Mouse (Mus musculus) embryonic facial prominence, embryonic 12.5 days (tissue): ENCODE measurements around the gene Plscr3. TPM values are rescaled to one million over a fixed set of nuclear protein-coding genes. Genes with fewer than 3 reads are reported as not detected.

ENCODE experiments used
- ATAC-seq: fragments of 200-750 bp; cut with Nextera tagmentation; 2 replicates; pipeline ENCODE4 v1.8.0; 2017; ENCODE audit not compliant: insufficient number of reproducible peaks, insufficient read depth, low FRiP score, low TSS enrichment
- H3K27ac ChIP-seq: fragments of 300-500 bp; sonication (generic); 2 replicates; pipeline ENCODE4 v1.5.1; 2016; ENCODE audit warnings: mild to moderate bottlenecking
- H3K27me3 ChIP-seq: fragments of 300-500 bp; sonication (generic); 2 replicates; pipeline ENCODE4 v1.6.1; 2016; ENCODE audit warnings: mild to moderate bottlenecking, moderate library complexity
- H3K36me3 ChIP-seq: fragments of 300-500 bp; sonication (generic); 2 replicates; pipeline ENCODE4 v1.6.1; 2016; ENCODE audit warnings: mild to moderate bottlenecking
- H3K4me1 ChIP-seq: fragments of 300-500 bp; sonication (generic); 2 replicates; pipeline ENCODE4 v1.6.1; 2016
- H3K4me2 ChIP-seq: fragments of 300-500 bp; sonication (generic); replicated peaks from 2 replicates; pipeline ENCODE4 v1.6.1; 2016; ENCODE audit warnings: mild to moderate bottlenecking, moderate library complexity
- H3K4me3 ChIP-seq: fragments of 300-500 bp; sonication (generic); 2 replicates; pipeline ENCODE4 v1.5.1; 2016; ENCODE audit warnings: mild to moderate bottlenecking
- H3K9ac ChIP-seq: fragments of 300-500 bp; sonication (generic); 2 replicates; pipeline ENCODE4 v1.6.1; 2016; ENCODE audit warnings: mild to moderate bottlenecking, moderate library complexity
- H3K9me3 ChIP-seq: fragments of 300-500 bp; sonication (generic); 2 replicates; pipeline ENCODE4 v1.6.1; 2016; ENCODE audit warnings: mild to moderate bottlenecking, moderate library complexity
- WGBS: fragments of 180-500 bp; shearing (Covaris S2); methylation state at CpG from one replicate; pipeline ENCODE4 v1.1.7; 2016; 5-methylcytosine and 5-hydroxymethylcytosine counted together
- polyA plus RNA-seq: library from polyadenylated mRNA; unstranded; fragments of >200 nt; fragmentation: Nextera tagmentation; extraction: Ambion mirVana; gene quantifications from 2 replicates; pipeline ENCODE4 v1.2.1, GENCODE M21; 2016

Plscr3 gene
- polyA plus RNA-seq, 1 experiment from 2014 or later: 127 TPM

DNA sequence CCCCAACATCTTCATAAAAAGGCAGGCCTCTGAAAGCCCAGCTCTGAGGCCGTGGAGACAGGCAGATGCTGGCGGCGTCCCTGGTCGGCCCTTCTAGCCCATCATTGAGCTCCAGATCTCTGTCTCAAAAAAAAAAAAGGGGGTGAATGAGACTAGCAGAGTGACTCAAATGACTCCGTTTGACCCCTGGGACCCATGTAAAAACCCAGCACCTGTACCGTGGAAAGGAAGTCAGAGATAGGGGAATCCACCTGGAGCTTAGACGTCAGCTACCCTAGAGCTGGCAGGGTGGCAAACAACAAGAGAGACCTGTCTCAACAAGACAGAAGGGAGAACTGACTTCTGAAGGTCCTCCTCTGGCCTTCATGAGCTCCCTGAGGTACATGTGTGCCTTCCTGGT is 25.6 kb downstream of the Plscr3 start:
- WGBS: 86% methylated on average over 7 of the region's 7 CpGs
- Histone ChIP-seq H3K9ac (no peak overlapping the region), H3K4me1 (peaks cover 13% of the 10 kb centered on the region), H3K27me3 (no peaks in the 10 kb centered on the region), H3K9me3 (no peaks in the 10 kb centered on the region), H3K4me3 (no peak overlapping the region), H3K27ac (no peak overlapping the region), H3K36me3 (no peaks in the 10 kb centered on the region), H3K4me2 (no peak overlapping the region)
- ATAC-seq: no peak

DNA sequence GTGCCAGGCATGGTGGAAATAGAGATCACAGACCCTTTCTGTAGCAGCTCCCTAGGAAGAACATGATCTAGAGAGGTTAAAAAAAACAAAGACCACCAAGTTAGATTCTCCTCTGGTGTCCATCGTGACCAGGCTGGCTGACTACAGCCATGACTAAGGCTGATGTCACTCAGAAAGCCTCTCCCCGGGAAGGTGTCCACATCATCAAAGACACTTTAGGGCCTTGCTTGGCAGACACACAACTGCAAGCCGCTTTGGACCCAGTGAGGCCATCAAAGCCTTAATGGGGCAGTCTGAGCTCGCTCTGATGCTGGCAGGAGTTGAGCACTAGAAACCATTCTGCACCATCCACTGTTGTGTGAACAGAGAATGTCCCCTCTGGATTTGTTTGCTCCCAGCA is 26.3 kb downstream of the Plscr3 start:
- 89% methylated on average over 4 of the region's 4 CpGs for WGBS

DNA sequence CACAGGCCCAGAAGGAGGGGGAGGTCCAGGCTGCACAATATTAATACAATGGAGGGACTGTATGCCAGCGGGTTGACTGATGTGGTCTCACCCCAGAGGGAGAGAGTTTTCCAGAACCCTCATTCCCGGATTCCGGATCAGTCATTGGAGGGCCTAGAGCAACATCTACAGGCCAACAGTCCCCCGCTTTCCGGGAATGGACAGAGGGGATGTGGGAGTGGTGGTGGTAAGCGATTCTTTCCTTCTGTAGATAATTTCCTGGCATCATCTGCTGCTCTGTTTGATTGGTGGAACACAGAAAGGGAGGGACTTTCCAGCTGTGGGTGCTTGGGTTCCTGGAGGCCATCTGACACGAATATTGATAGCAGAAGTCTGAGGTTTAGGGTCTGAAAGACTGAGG is 30.0 kb downstream of the Plscr3 start:
- Histone ChIP-seq H3K4me1 (peaks cover 34% of the 10 kb centered on the region), H3K27me3 (no peaks in the 10 kb centered on the region), H3K4me3 (no peak overlapping the region), H3K4me2 (no peak overlapping the region; the same call in 1 of the 2 replicates), H3K27ac (peak overlapping the region; percentile 70), H3K9me3 (no peaks in the 10 kb centered on the region), H3K9ac (no peak overlapping the region), H3K36me3 (no peaks in the 10 kb centered on the region)
- WGBS: 44% methylated on average over 7 of the region's 7 CpGs
- ATAC-seq: no peak

More for the DNA sequence above, 26.3 kb downstream of the Plscr3 start:
- Histone ChIP-seq H3K36me3 (no peaks in the 10 kb centered on the region), H3K9ac (no peak overlapping the region), H3K4me2 (no peak overlapping the region), H3K9me3 (no peaks in the 10 kb centered on the region), H3K27me3 (no peaks in the 10 kb centered on the region), H3K27ac (no peak overlapping the region), H3K4me3 (no peak overlapping the region), H3K4me1 (peaks cover 20% of the 10 kb centered on the region)
- ATAC-seq: no peak

DNA sequence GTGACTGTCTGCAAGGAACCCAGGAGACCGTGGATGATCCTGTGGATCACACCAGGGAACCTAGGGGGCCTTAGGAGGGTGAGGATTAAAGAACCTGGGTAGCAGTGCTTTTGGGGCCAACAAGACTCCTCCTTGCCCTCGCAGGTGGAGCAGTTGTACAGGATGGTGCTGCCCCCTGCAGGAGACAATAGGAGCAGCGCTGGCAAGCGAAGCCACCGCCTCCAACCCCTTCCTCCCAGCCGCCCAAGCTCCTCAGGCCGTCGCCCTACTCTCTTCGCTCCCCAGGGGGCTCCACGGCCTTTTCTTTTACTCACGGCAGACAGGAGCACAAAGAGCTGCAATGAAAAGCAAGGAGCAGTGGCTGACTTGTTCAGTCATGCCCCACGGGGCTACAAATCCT is 30.7 kb downstream of the Plscr3 start:
- ATAC-seq: no peak
- WGBS: 3% methylated on average over 12 of the region's 12 CpGs
- Histone ChIP-seq H3K4me1 (peaks cover 34% of the 10 kb centered on the region), H3K4me2 (peak overlapping the region; percentile 35), H3K9ac (no peak overlapping the region), H3K9me3 (no peaks in the 10 kb centered on the region), H3K4me3 (0 out of 2 replicates have a peak overlapping the region, but pooled peaks have one; percentile 10), H3K27me3 (no peaks in the 10 kb centered on the region), H3K36me3 (no peaks in the 10 kb centered on the region), H3K27ac (peak overlapping the region; percentile 70)

DNA sequence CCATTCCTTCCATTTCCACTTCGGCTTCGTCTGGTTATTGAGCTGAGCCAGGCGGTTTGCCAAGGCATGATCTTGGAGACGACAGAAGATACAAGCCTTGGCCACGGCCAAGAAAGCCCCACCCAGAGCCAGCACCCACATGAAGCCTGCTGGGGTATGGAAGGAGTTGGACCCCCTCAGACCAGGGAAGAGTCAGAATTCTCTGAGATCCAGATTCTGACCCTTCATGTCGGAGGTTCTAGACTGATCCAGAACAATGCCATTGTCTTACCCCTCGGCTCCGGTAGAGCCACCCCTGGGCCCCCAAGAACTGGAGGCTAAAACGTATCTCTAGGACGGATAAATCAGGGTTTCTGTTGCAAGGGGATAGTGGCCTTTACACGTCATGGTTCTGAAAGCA is 31.7 kb downstream of the Plscr3 start, which contains the start of gene Tmem95:
Gene Tmem95 (minus strand): TSS at position 141 of the 400 bp plus-strand sequence.
- no peak within 1 kb of the TSS for H3K9ac ChIP-seq
- H3K36me3 ChIP-seq: no peaks in the 10 kb centered on the region
- no peak for ATAC-seq
- H3K9me3 ChIP-seq: no peaks in the 10 kb centered on the region
- peak within 1 kb of the TSS; percentile 70 for H3K27ac ChIP-seq
- 89% methylated on average over 11 of the region's 11 CpGs for WGBS
- H3K4me2 ChIP-seq: peak within 1 kb of the TSS; percentile 35
- H3K4me3 ChIP-seq: 0 out of 2 replicates have a peak within 1 kb of the TSS, but pooled peaks have one; percentile 10
- H3K4me1 ChIP-seq: peaks cover 34% of the 10 kb centered on the region
- no peaks in the 10 kb centered on the region for H3K27me3 ChIP-seq

DNA sequence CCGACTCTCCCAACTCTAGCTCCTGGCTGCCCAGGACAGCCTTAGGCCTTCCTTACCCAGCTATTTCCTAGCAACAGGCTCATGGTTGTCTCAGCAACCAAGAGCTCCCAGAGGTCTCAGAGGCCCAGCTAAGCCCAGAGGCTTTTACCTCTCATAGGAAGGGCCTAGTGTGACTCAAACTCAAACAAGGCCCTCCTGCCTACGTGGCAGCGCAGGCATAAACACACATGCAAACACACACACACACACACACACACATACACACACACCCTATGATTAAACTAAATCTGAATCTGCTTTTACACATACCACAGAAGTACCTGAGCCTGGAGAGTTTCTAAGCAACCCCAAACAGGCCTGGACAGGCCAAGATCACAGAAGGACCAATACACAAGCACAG is 32.2 kb downstream of the Plscr3 start:
- Histone ChIP-seq H3K4me2 (no peak overlapping the region), H3K9ac (no peak overlapping the region), H3K4me1 (peaks cover 34% of the 10 kb centered on the region), H3K36me3 (no peaks in the 10 kb centered on the region), H3K27me3 (no peaks in the 10 kb centered on the region), H3K9me3 (no peaks in the 10 kb centered on the region), H3K4me3 (no peak overlapping the region), H3K27ac (no peak overlapping the region)
- WGBS: 86% methylated on average over 3 of the region's 3 CpGs
- no peak for ATAC-seq

DNA sequence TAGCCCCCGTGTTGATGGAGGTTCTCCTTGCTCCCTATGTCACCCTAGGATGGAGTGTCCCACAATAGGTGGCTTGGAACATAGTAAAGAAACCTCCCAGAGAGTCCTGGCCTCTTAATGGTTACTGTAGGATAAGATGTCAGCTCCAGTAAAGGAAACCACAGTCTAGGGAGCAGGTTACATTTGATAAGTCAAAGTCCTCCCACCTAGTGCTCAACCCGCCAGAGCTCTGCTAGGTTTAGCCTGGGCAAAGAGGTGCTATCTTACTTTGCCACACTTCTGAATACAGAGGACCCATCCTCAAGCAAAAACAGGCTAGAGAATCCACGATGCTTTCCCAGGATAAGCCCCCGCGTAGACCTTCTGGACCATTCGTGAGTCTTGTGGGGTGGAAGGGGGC is 32.8 kb downstream of the Plscr3 start:
- Histone ChIP-seq H3K27ac (no peak overlapping the region), H3K4me1 (peaks cover 34% of the 10 kb centered on the region), H3K9ac (no peak overlapping the region), H3K27me3 (no peaks in the 10 kb centered on the region), H3K4me2 (0 out of 2 replicates have a peak overlapping the region, but pooled peaks have one; percentile 73), H3K9me3 (no peaks in the 10 kb centered on the region), H3K4me3 (no peak overlapping the region), H3K36me3 (no peaks in the 10 kb centered on the region)
- no peak for ATAC-seq
- 88% methylated on average over 6 of the region's 6 CpGs for WGBS

DNA sequence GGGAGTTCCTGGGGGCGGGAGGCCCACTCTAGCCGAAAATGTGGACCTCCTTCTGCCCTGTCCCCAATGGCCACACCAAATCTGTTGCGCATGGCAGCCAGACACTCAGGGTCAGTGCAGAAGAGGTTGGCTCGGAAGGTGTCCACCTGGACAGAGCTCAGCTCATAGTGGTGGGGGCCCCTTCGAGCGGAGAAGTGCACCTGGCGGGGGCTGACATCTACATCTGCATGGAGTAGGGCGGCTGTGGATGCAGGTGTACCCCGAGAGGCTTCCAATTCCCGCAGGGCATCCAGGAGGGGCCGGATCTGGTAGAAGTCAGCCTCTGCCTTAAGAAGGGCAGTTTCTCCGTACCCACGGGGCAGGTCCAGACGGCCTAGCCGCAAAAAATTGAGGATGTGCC is 33.5 kb downstream of the Plscr3 start:
- 57% methylated on average over 15 of the region's 15 CpGs for WGBS

DNA sequence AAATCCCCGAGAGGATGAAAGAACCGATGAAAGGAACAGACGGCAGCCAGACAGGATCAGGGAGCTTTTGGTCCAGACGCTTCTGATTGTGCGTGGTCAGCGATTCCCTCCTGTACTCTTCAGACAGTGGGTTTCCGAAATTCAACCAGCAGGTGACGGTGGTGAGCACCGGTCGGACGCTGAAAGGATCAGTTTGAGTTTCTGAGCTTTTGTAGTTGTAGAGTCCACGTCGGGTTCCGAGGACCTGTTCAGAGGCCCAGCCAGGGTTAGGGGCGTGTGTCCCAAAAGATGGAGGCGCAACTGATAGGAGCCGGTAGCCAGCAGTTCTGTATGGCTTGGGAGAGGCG is 34.3 kb downstream of the Plscr3 start:
- Histone ChIP-seq H3K4me3 (peak overlapping the region; percentile 49), H3K4me2 (peak overlapping the region; percentile 73), H3K9me3 (no peaks in the 10 kb centered on the region), H3K27me3 (no peaks in the 10 kb centered on the region), H3K27ac (peak overlapping the region; percentile 83), H3K4me1 (peaks cover 34% of the 10 kb centered on the region), H3K36me3 (no peaks in the 10 kb centered on the region), H3K9ac (peak overlapping the region; percentile 54)
- ATAC-seq: 0 out of 2 replicates have a peak, but pooled peaks have one; percentile 5
- under 1% methylated on average over 18 of the region's 18 CpGs for WGBS

More for the DNA sequence above, 33.5 kb downstream of the Plscr3 start:
- no peaks in the 10 kb centered on the region for H3K9me3 ChIP-seq
- ATAC-seq: no peak
- peaks cover 34% of the 10 kb centered on the region for H3K4me1 ChIP-seq
- no peak overlapping the region for H3K27ac ChIP-seq
- no peaks in the 10 kb centered on the region for H3K36me3 ChIP-seq
- peak overlapping the region; percentile 73 for H3K4me2 ChIP-seq
- no peaks in the 10 kb centered on the region for H3K27me3 ChIP-seq
- H3K9ac ChIP-seq: peak overlapping the region; percentile 54; the same call in 1 of the 2 replicates
- peak overlapping the region; percentile 49 for H3K4me3 ChIP-seq

DNA sequence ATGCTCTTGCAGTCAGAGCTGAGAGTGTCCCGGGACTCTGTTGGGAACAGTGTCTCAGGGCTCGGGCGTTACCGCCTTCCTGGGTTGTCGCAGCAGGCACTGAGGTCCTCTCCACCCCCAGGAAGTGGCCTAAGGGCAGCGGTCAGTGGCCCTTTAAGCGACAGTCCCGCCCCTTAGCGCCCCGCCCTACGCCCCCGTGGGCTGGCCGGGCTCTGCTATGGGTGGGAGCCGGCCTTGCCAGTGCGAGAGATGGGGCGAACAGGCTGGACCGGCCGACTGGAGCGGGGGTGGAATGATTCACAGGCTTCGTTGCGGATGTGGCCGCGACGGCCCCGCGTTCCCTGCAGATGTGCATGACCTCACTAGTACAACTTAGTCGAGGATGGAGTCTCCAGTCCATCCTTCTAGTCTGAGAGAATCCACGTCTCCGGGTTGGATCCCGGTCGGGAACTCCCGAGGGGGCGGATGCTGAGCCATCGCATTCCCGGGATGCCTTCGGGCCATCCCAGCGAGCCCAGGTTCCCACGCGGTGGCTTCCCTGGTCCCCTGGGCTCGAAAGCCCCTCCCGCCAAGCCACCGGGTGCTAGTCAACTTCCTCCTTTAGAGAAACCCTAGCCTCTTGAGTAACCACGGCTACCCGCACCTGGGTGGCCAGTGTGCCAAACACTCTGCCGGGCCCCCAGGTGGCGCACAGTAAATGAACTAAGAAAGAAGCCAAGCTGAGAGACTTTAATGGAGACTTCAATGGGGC is 34.9 kb downstream of the Plscr3 start, which contains the start of gene Kctd11:
Gene Kctd11 (minus strand): TSS at position 554 of the 751 bp plus-strand sequence.
- Histone ChIP-seq H3K27me3 (no peaks in the 10 kb centered on the region), H3K9ac (peak within 1 kb of the TSS; percentile 54), H3K36me3 (no peaks in the 10 kb centered on the region), H3K4me3 (peak within 1 kb of the TSS; percentile 49), H3K4me1 (peaks cover 29% of the 10 kb centered on the region), H3K4me2 (peak within 1 kb of the TSS; percentile 73), H3K9me3 (no peaks in the 10 kb centered on the region), H3K27ac (peak within 1 kb of the TSS; percentile 83)
- under 1% methylated on average over 46 of the region's 46 CpGs for WGBS
- peak; percentile 79 for ATAC-seq

DNA sequence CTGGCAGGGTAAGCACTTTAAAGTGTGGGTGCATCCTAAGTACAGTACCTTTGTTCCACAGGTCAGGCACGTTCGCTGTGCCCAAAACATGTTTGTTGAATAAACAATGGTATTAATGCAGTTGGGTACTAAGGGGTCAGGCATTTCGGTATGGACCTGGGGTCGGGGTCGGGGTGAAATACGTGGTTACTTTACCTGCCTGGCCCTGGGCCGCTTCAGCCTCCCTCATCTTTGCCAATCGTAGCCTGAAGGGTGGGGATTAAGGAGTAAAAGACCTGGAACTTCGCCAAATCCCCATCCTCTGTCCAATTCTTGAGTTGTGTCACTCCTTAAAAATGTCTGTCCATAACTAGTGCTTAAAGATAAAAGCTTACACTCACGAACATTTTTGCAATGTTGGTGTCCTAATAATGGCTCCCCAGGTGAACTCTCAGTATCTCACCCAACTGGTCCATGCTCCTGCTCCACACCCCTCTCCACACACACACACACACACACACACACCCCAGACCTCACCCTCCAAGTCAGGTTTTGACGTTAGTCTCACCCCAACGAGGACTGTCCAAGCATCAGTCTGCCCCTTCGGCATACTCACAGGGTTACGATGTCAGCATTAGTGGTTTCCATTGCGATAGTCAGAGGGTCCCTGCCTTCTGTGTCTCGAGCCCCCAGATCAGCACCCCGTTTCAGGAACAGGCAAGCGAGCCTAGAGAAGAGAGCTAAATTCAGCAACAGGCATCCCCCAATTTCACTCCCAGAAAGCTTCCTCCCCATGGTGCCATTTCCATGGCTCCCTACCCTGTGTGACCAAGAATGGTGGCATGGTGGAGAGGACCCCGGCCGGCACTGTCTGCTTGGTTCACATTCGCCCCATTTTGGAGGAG is 35.9 kb downstream of the Plscr3 start:
- Histone ChIP-seq H3K9ac (peak overlapping the region; percentile 54; the same call in 1 of the 2 replicates), H3K36me3 (no peaks in the 10 kb centered on the region), H3K4me3 (peak overlapping the region; percentile 49), H3K4me2 (peak overlapping the region; percentile 73), H3K27ac (peak overlapping the region; percentile 83), H3K9me3 (no peaks in the 10 kb centered on the region), H3K4me1 (peaks cover 19% of the 10 kb centered on the region; the same call in 1 of the 2 replicates), H3K27me3 (no peaks in the 10 kb centered on the region)
- ATAC-seq: no peak
- WGBS: 61% methylated on average over 21 of the region's 21 CpGs
